Comparison of ENCODE assay signal across 15 mouse cellular contexts in the genomic region with DNA sequence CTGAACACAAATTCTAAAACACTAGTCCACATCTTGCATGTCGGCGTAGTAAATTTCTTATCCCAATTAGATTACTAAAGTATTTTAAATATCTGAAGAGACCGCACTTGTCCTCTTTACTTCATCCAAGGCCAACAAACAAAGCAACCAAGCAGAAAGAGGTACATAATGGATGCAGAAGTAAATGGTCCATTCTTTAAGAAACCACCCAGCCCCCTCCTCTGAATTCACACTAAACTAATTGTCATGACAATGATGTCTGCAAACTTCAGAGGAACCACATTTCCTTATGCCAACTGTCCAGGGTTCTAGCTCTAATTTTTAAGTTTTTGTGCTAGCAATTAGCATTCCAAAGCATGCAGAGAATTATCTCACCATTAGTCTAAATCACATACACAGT. TPM values are rescaled to one million over a fixed set of nuclear protein-coding genes. Genes with fewer than 3 reads are reported as not detected.
DNase-seq lines count a peak whose midpoint lies in the region; ATAC-seq and TF ChIP-seq lines count a peak whose summit lies in the region.
"Had no signal": no experiment of that assay in that cellular context is flagged by ENCODE, and none has a peak within 500 bp of the region (broad histone marks: within the 10 kb centered on the region; RNA-seq: fewer than 3 reads in every experiment).

No protein-coding gene starts in this region.

- H3K9me3 ChIP-seq in forebrain, postnatal 0 days (ENCODE audit: low read length) = no peaks in the 10 kb centered on the region
- H3K9me3 ChIP-seq in midbrain, embryonic 12.5 days = no peaks in the 10 kb centered on the region

- 27% methylated on average over 3 of the region's 3 CpGs for WGBS in forebrain, postnatal 0 days
- WGBS in midbrain, embryonic 12.5 days = 30% methylated on average over 3 of the region's 3 CpGs

- TF ChIP-seq CTCF in layer of hippocampus, adult 2 months (conservative IDR thresholded peaks at IDR 0.05) = no peak
- no peak for TF ChIP-seq CTCF in forebrain, postnatal 0 days (IDR thresholded peaks at IDR 0.05; ENCODE audit: low read depth)

- DNase-seq in layer of hippocampus, adult 2 months (ENCODE audit: low spot score in 2 of 2) = no peak
- DNase-seq in layer of hippocampus, adult 9-10 months (ENCODE audit: low spot score) = no peak
- DNase-seq in forebrain, postnatal 0 days = peak; percentile 14
- no peak for DNase-seq in c-Kit-positive CD71-positive TER-119-positive erythroid progenitor cells, embryonic 14.5 days (ENCODE audit: low spot score)
- no peak for DNase-seq in layer of hippocampus, adult 18-20 months (ENCODE audit: low spot score in 2 of 2)
- DNase-seq in natural killer cell, adult 2 months (ENCODE audit: low spot score in 2 of 2) = no peak
- DNase-seq in urinary bladder, postnatal 36 days (ENCODE audit: low spot score in 2 of 2) = no peak
- DNase-seq: adrenal gland, adult 2 months; B cell, adult 2 months; heart, postnatal 4 days; right cerebral cortex, adult 18-20 months; thymus, adult 2 months had no signal

- H3K9ac ChIP-seq in forebrain, postnatal 0 days = peak overlapping the region; percentile 6; the same call in 1 of the 2 replicates
- H3K9ac ChIP-seq in midbrain, embryonic 12.5 days (replicated peaks) = peak overlapping the region; percentile 95

- peak overlapping the region; percentile 99 for H3K27ac ChIP-seq in layer of hippocampus, adult 2 months
- no peak overlapping the region for H3K27ac ChIP-seq in forebrain, postnatal 0 days (ENCODE audit: low read depth, low read length)
- peak overlapping the region; percentile 84 for H3K27ac ChIP-seq in midbrain, embryonic 12.5 days (replicated peaks)

- peaks cover 4% of the 10 kb centered on the region; the same call in 1 of the 2 replicates for H3K4me1 ChIP-seq in forebrain, postnatal 0 days (ENCODE audit: insufficient read depth)
- peaks cover 13% of the 10 kb centered on the region for H3K4me1 ChIP-seq in midbrain, embryonic 12.5 days

- H3K36me3 ChIP-seq in forebrain, postnatal 0 days (ENCODE audit: insufficient read depth) = no peaks in the 10 kb centered on the region
- H3K36me3 ChIP-seq in midbrain, embryonic 12.5 days = no peaks in the 10 kb centered on the region

- H3K4me3 ChIP-seq in layer of hippocampus, adult 2 months = peak overlapping the region; percentile 73; the same call in 1 of the 2 replicates
- H3K4me3 ChIP-seq in forebrain, postnatal 0 days (ENCODE audit: low read depth, low read length) = peak overlapping the region; percentile 91
- peak overlapping the region; percentile 85 for H3K4me3 ChIP-seq in midbrain, embryonic 12.5 days

- ATAC-seq in forebrain, postnatal 0 days = no peak
- ATAC-seq in midbrain, embryonic 12.5 days (ENCODE audit: low FRiP score, low read depth) = no peak
- ATAC-seq: lung, postnatal 0 days had no signal

- no peaks in the 10 kb centered on the region for H3K27me3 ChIP-seq in forebrain, postnatal 0 days (ENCODE audit: insufficient read depth, low read length)
- H3K27me3 ChIP-seq in midbrain, embryonic 12.5 days = no peaks in the 10 kb centered on the region

- peak overlapping the region; percentile 65 for H3K4me2 ChIP-seq in forebrain, postnatal 0 days (ENCODE audit: low read depth)
- H3K4me2 ChIP-seq in midbrain, embryonic 12.5 days (replicated peaks) = peak overlapping the region; percentile 64

RNA-seq across cellular contexts. Expression of gene Nova1, which starts 2.4 kb away (rescaled TPM):
- 10 to 100 TPM; 24.5 to 27.2 TPM for total RNA-seq in layer of hippocampus, adult 2 months (2021)
- 31.2 and 63.7 TPM in 2 replicates for total RNA-seq in forebrain, postnatal 0 days (2014; rRNA removed)
- 13.9 and 20.8 TPM in 2 replicates for polyA plus RNA-seq in forebrain, postnatal 0 days (2015; fragmentation: Nextera tagmentation; extraction: Ambion mirVana)
- polyA plus RNA-seq in midbrain, embryonic 12.5 days (2016; fragmentation: Nextera tagmentation; extraction: Ambion mirVana) = 51.1 and 56.7 TPM in 2 replicates
- 10 to 100 TPM; 26.1 to 27.6 TPM for total RNA-seq in layer of hippocampus, adult 18-20 months (2021)
- total RNA-seq: liver, adult 2 months had no signal
- polyA plus RNA-seq: liver, adult 2 months had no signal
